Mouse (Mus musculus): ENCODE measurements around the gene Hnf1a. TPM values are rescaled to one million over a fixed set of nuclear protein-coding genes. Genes with fewer than 3 reads are reported as not detected.
"Not testable (repeated sequence)": the region's sequence is repeated elsewhere in the genome, so short reads cannot be mapped to it uniquely, and the experiment has no call there.

Gene Hnf1a
- polyA plus RNA-seq, 1 experiment from 2014 or later, result 0.15 TPM

- Histone ChIP-seq H3K27me3 (no peaks in the 10 kb centered on the region), H3K4me2 (peak overlapping the region; percentile 88), H3K9ac (peak overlapping the region; percentile 96), H3K4me1 (replicated peaks) (peaks cover 6% of the 10 kb centered on the region), H3K9me3 (replicated peaks) (no peaks in the 10 kb centered on the region), H3K4me3 (peak overlapping the region; percentile 94), H3K27ac (no peak overlapping the region), H3K36me3 (peaks cover 22% of the 10 kb centered on the region)
- ATAC-seq (replicated peaks; ENCODE audit: insufficient number of reproducible peaks, insufficient read depth, low FRiP score, low read depth), result no peak
- 51% methylated on average over 4 of the region's 4 CpGs for WGBS
These were observed 28.1 kb downstream of the Hnf1a start for GRCm38 (mm10) chr5:114942766-114943130.

GRCm38 (mm10) chr5:114942074-114942765 lies 28.7 kb downstream of the Hnf1a start, which contains the start of gene 2210016L21Rik:
Gene 2210016L21Rik, plus strand, starts transcription at chr5:114942158.
- H3K4me2 ChIP-seq, result peak within 1 kb of the TSS; percentile 88
- no peaks in the 10 kb centered on the region for H3K9me3 ChIP-seq (replicated peaks)
- no peaks in the 10 kb centered on the region for H3K27me3 ChIP-seq
- H3K9ac ChIP-seq, result peak within 1 kb of the TSS; percentile 96
- peaks cover 6% of the 10 kb centered on the region for H3K4me1 ChIP-seq (replicated peaks)
- ATAC-seq (replicated peaks; ENCODE audit: insufficient number of reproducible peaks, insufficient read depth, low FRiP score, low read depth), result peak; percentile 92
- peak within 1 kb of the TSS; percentile 94 for H3K4me3 ChIP-seq
- H3K36me3 ChIP-seq, result peaks cover 16% of the 10 kb centered on the region
- H3K27ac ChIP-seq, result peak within 1 kb of the TSS; percentile 86
- WGBS, result 2% methylated on average over 39 of the region's 39 CpGs

- not testable (repeated sequence) for H3K36me3 ChIP-seq, H3K4me2 ChIP-seq
- WGBS, result 48% methylated on average over 3 of the region's 3 CpGs
These were observed 29.8 kb downstream of the Hnf1a start for GRCm38 (mm10) chr5:114941138-114941537.

GRCm38 (mm10) chr5:114935838-114936237 lies 35.1 kb downstream of the Hnf1a start:
- Histone ChIP-seq H3K27ac (no peak overlapping the region), H3K27me3 (no peaks in the 10 kb centered on the region), H3K36me3 (no peaks in the 10 kb centered on the region), H3K4me1 (replicated peaks) (no peaks in the 10 kb centered on the region), H3K4me2 (no peak overlapping the region), H3K9me3 (replicated peaks) (no peaks in the 10 kb centered on the region), H3K4me3 (no peak overlapping the region), H3K9ac (no peak overlapping the region)
- 32% methylated on average over 3 of the region's 3 CpGs for WGBS
- ATAC-seq (replicated peaks; ENCODE audit: insufficient number of reproducible peaks, insufficient read depth, low FRiP score, low read depth), result no peak

More at GRCm38 (mm10) chr5:114941138-114941537, 29.8 kb downstream of the Hnf1a start:
- H3K9me3 ChIP-seq (replicated peaks); H3K4me3 ChIP-seq; H3K27me3 ChIP-seq; H3K9ac ChIP-seq; H3K27ac ChIP-seq; ATAC-seq (replicated peaks; ENCODE audit: insufficient number of reproducible peaks, insufficient read depth, low FRiP score, low read depth); H3K4me1 ChIP-seq (replicated peaks): not testable (repeated sequence)

- no peak for ATAC-seq (replicated peaks; ENCODE audit: insufficient number of reproducible peaks, insufficient read depth, low FRiP score, low read depth)
- H3K9me3 ChIP-seq (replicated peaks), result no peaks in the 10 kb centered on the region
- H3K36me3 ChIP-seq, result no peaks in the 10 kb centered on the region
- no peaks in the 10 kb centered on the region for H3K4me1 ChIP-seq (replicated peaks)
- H3K4me3 ChIP-seq, result no peak overlapping the region
- H3K27me3 ChIP-seq, result no peaks in the 10 kb centered on the region
- no peak overlapping the region for H3K4me2 ChIP-seq
- WGBS, result 77% methylated on average over 8 of the region's 8 CpGs
- H3K9ac ChIP-seq, result no peak overlapping the region
- no peak overlapping the region for H3K27ac ChIP-seq
These were observed 37.7 kb downstream of the Hnf1a start for GRCm38 (mm10) chr5:114933206-114933605.

- no peak overlapping the region for H3K4me2 ChIP-seq
- no peaks in the 10 kb centered on the region for H3K27me3 ChIP-seq
- H3K4me1 ChIP-seq (replicated peaks), result no peaks in the 10 kb centered on the region
- no peaks in the 10 kb centered on the region for H3K9me3 ChIP-seq (replicated peaks)
- H3K36me3 ChIP-seq, result no peaks in the 10 kb centered on the region
- no peak for ATAC-seq (replicated peaks; ENCODE audit: insufficient number of reproducible peaks, insufficient read depth, low FRiP score, low read depth)
- H3K4me3 ChIP-seq, result no peak overlapping the region
- no peak overlapping the region for H3K27ac ChIP-seq
- WGBS, result 56% methylated on average over 5 of the region's 5 CpGs
- H3K9ac ChIP-seq, result no peak overlapping the region
These were observed 39.3 kb downstream of the Hnf1a start for GRCm38 (mm10) chr5:114931626-114932025.

GRCm38 (mm10) chr5:114926753-114927152 lies 44.1 kb downstream of the Hnf1a start:
- Histone ChIP-seq H3K4me2 (no peak overlapping the region), H3K27ac (no peak overlapping the region), H3K36me3 (no peaks in the 10 kb centered on the region), H3K9ac (no peak overlapping the region), H3K9me3 (replicated peaks) (no peaks in the 10 kb centered on the region), H3K4me1 (replicated peaks) (no peaks in the 10 kb centered on the region), H3K27me3 (no peaks in the 10 kb centered on the region), H3K4me3 (no peak overlapping the region)
- no peak for ATAC-seq (replicated peaks; ENCODE audit: insufficient number of reproducible peaks, insufficient read depth, low FRiP score, low read depth)
- 77% methylated on average over 9 of the region's 9 CpGs for WGBS

- WGBS, result 83% methylated on average over 1 of the region's 1 CpGs
- H3K9ac ChIP-seq, result no peak overlapping the region
- no peak overlapping the region for H3K27ac ChIP-seq
- H3K9me3 ChIP-seq (replicated peaks), result no peaks in the 10 kb centered on the region
- H3K36me3 ChIP-seq, result no peaks in the 10 kb centered on the region
- no peaks in the 10 kb centered on the region for H3K4me1 ChIP-seq (replicated peaks)
- no peak overlapping the region for H3K4me2 ChIP-seq
- no peak for ATAC-seq (replicated peaks; ENCODE audit: insufficient number of reproducible peaks, insufficient read depth, low FRiP score, low read depth)
- no peak overlapping the region for H3K4me3 ChIP-seq
- H3K27me3 ChIP-seq, result no peaks in the 10 kb centered on the region
These were observed 44.7 kb downstream of the Hnf1a start for GRCm38 (mm10) chr5:114926153-114926684.

- Histone ChIP-seq H3K27me3 (no peaks in the 10 kb centered on the region), H3K9ac (no peak within 1 kb of the TSS), H3K4me2 (peak within 1 kb of the TSS; percentile 58), H3K36me3 (no peaks in the 10 kb centered on the region), H3K9me3 (replicated peaks) (no peaks in the 10 kb centered on the region), H3K4me1 (replicated peaks) (no peaks in the 10 kb centered on the region), H3K27ac (no peak within 1 kb of the TSS), H3K4me3 (peak within 1 kb of the TSS; percentile 31)
- 29% methylated on average over 15 of the region's 15 CpGs for WGBS
- no peak for ATAC-seq (replicated peaks; ENCODE audit: insufficient number of reproducible peaks, insufficient read depth, low FRiP score, low read depth)
These were observed 47.9 kb downstream of the Hnf1a start, which contains the start of gene Oasl1 for GRCm38 (mm10) chr5:114922998-114923473. Gene Oasl1, plus strand, starts transcription at chr5:114923240.

GRCm38 (mm10) chr5:114922366-114922731 lies 48.5 kb downstream of the Hnf1a start:
- H3K36me3 ChIP-seq, result no peaks in the 10 kb centered on the region
- no peaks in the 10 kb centered on the region for H3K27me3 ChIP-seq
- 0 out of 2 replicates have a peak, but pooled peaks have one; percentile 55 for ATAC-seq (replicated peaks; ENCODE audit: insufficient number of reproducible peaks, insufficient read depth, low FRiP score, low read depth)
- H3K4me1 ChIP-seq (replicated peaks), result no peaks in the 10 kb centered on the region
- no peak overlapping the region for H3K4me2 ChIP-seq
- WGBS, result 61% methylated on average over 10 of the region's 10 CpGs
- no peaks in the 10 kb centered on the region for H3K9me3 ChIP-seq (replicated peaks)
- H3K4me3 ChIP-seq, result no peak overlapping the region
- H3K9ac ChIP-seq, result no peak overlapping the region
- H3K27ac ChIP-seq, result no peak overlapping the region

- no peak overlapping the region for H3K4me2 ChIP-seq
- no peak for ATAC-seq (replicated peaks; ENCODE audit: insufficient number of reproducible peaks, insufficient read depth, low FRiP score, low read depth)
- WGBS, result 62% methylated on average over 19 of the region's 19 CpGs
These were observed 49.1 kb downstream of the Hnf1a start for GRCm38 (mm10) chr5:114921551-114922365.

More at GRCm38 (mm10) chr5:114921551-114922365, 49.1 kb downstream of the Hnf1a start:
- H3K27me3 ChIP-seq, result no peaks in the 10 kb centered on the region
- H3K4me3 ChIP-seq, result no peak overlapping the region
- H3K9ac ChIP-seq, result no peak overlapping the region
- H3K4me1 ChIP-seq (replicated peaks), result no peaks in the 10 kb centered on the region
- H3K27ac ChIP-seq, result no peak overlapping the region
- no peaks in the 10 kb centered on the region for H3K9me3 ChIP-seq (replicated peaks)
- no peaks in the 10 kb centered on the region for H3K36me3 ChIP-seq
